Mouse (Mus musculus) G1E (cell line): ENCODE measurements at regions not wholly inside any gene's neighbourhood (a gene's known extent, or its start where the extent isn't known, plus 50 kb on each side); places are given as distances from the start of the nearest gene placed in this dataset.

Experiments
- ATAC-seq: 2 replicates; pipeline ENCODE4 v1.8.0; 2016; ENCODE audit warnings: mild to moderate bottlenecking; ENCODE audit not compliant: insufficient number of reproducible peaks, poor library complexity, low FRiP score, severe bottlenecking; ENCODE audit errors: extremely low read depth
- DNase-seq: peaks from one replicate; pipeline ENCODE4 v3.0.0; 2012; ENCODE audit warnings: low spot score
- H3K27me3 ChIP-seq: 2 replicates; pipeline ENCODE4 v1.6.1; 2012; ENCODE audit warnings: mild to moderate bottlenecking, low read length, inconsistent platforms; ENCODE audit not compliant: insufficient read depth
- H3K36me3 ChIP-seq: replicated peaks from 2 replicates; pipeline ENCODE3; 2012; ENCODE audit warnings: mild to moderate bottlenecking, inconsistent platforms
- H3K4me1 ChIP-seq: 2 replicates; pipeline ENCODE4 v1.6.1; 2012; ENCODE audit warnings: low read depth, low read length, inconsistent platforms, mixed read lengths; ENCODE audit not compliant: insufficient read depth
- H3K4me3 ChIP-seq: 2 replicates; pipeline ENCODE4 v1.5.1; 2012; ENCODE audit warnings: low read depth, mild to moderate bottlenecking, inconsistent platforms, low read length, moderate library complexity, mixed read lengths
- H3K9me3 ChIP-seq: replicated peaks from 2 replicates; pipeline ENCODE4 v1.6.1; 2012; ENCODE audit warnings: inconsistent platforms
- CTCF ChIP-seq: IDR thresholded peaks from 2 replicates; pipeline ENCODE4 v1.5.1; 2012; ENCODE audit warnings: low read depth, low read length, inconsistent platforms, mixed read lengths
- GATA1 ChIP-seq: IDR thresholded peaks from 2 replicates; pipeline ENCODE4 v1.6.1; 2012; ENCODE audit warnings: borderline replicate concordance, low read length, inconsistent platforms, mixed read lengths
- GATA2 ChIP-seq: IDR thresholded peaks from 2 replicates; pipeline ENCODE4 v1.6.1; 2012; ENCODE audit warnings: low read depth, low read length, inconsistent platforms, borderline replicate concordance
- POLR2AphosphoS5 ChIP-seq: IDR thresholded peaks from 2 replicates; pipeline ENCODE4 v1.6.1; 2012; ENCODE audit warnings: low read depth, low read length, inconsistent platforms; ENCODE audit not compliant: insufficient replicate concordance
- TAL1 ChIP-seq: conservative IDR thresholded peaks from 2 replicates; pipeline ENCODE4 v1.6.1; 2012; ENCODE audit warnings: low read depth, low read length, inconsistent platforms, mixed read lengths

DNA sequence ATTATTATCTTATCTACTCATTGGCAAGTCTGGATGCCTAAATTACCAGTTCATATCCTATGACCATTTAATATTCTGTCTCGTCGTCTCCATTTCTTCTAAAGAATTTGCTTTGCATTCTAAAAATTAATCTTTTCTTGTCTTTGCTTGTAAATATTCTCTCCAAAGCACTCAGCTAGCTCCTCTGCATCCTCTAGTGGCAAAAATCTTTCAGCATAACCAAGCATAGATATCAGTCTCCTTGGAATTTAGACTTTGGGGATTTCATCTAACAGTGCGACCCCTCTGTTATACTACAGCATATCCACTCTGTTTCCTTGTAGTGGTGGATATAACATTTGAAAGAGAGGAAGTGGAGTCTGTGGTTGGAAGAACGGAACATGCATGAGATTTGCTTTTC, 292.7 kb downstream of the Cenpc1 start:
- DNase-seq: no peak
- TF ChIP-seq POLR2AphosphoS5 (no peak), GATA1 (no peak), GATA2 (no peak), TAL1 (no peak), CTCF (no peak)
- no peaks in the 10 kb centered on the region for H3K36me3 ChIP-seq
- ATAC-seq: no peak
- H3K4me1 ChIP-seq: no peaks in the 10 kb centered on the region
- H3K27me3 ChIP-seq: no peaks in the 10 kb centered on the region
- H3K9me3 ChIP-seq: no peaks in the 10 kb centered on the region
- no peak overlapping the region for H3K4me3 ChIP-seq

DNA sequence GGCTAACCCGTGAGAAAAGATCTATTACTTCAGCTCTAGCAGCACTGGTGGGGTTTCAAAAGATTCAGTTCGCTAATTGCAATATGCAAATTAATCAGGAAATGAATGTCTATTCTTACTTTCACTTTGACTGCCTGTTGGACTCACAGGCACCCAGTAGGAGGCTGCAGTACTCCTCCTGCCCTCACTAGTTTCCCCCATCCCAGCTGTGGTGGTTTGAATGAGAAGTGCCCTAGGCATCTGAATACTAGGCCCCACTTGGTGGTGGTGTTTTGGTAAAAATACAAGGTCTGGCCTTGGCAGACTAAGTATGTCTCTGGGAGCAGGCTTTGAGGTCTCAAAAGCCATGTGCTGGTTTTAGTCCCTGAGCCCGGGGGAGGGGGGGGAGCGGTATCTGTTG, 293.3 kb downstream of the Cenpc1 start:
- Histone ChIP-seq H3K27me3 (no peaks in the 10 kb centered on the region), H3K36me3 (no peaks in the 10 kb centered on the region), H3K9me3 (no peaks in the 10 kb centered on the region), H3K4me3 (no peak overlapping the region), H3K4me1 (no peaks in the 10 kb centered on the region)
- DNase-seq (no peak), ATAC-seq (peak; percentile 87)
- TF ChIP-seq GATA1 (no peak), TAL1 (no peak), CTCF (no peak), POLR2AphosphoS5 (no peak)

DNA sequence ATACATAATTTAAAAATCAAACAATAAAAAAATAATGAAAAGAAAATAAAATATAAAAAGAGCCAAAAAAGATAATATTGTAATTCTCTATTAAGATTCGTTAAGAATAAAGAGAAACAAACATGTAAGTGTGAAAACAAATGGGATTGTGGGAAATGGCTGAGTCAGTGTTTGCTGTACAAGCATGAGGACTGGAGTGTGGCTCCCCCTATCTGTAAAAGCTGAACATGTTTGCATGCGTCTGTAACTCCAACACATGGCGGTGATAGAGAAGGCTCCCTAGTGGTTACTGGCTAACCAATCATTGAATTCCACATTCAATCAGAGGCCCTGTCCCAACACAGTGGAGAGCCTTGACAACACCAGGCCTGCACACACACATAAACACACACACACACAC, 298.2 kb downstream of the Cenpc1 start:
- Histone ChIP-seq H3K4me1 (no peaks in the 10 kb centered on the region), H3K9me3 (no peaks in the 10 kb centered on the region), H3K36me3 (no peaks in the 10 kb centered on the region), H3K4me3 (no peak overlapping the region), H3K27me3 (no peaks in the 10 kb centered on the region)
- DNase-seq (no peak), ATAC-seq (no peak)
- no peak for TF ChIP-seq GATA1
- TF ChIP-seq POLR2AphosphoS5: no peak
- no peak for TF ChIP-seq TAL1
- TF ChIP-seq CTCF: no peak
- TF ChIP-seq GATA2: no peak

DNA sequence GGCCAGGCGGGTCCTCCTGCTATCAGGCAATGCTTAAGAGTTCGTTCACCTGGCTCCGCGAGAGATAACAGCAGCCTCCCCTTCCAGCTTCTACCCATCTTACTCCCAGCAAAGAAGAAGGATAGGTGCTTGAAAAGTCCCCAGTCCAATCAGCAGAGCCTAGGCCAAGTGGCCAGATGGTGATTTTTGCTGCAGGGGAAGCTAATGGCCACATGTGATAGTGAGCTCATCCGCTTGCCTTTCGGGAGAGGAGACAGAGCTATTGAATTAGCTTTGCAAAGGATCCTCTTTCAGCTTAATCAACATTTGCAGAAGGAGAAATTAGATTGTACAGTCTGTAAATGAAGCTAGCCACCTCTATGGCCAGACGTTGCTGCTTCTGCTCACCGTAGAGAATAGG, 308.7 kb downstream of the Cenpc1 start:
- Histone ChIP-seq H3K9me3 (peaks cover 4% of the 10 kb centered on the region; the same call in 1 of the 2 replicates), H3K4me3 (no peak overlapping the region), H3K27me3 (no peaks in the 10 kb centered on the region), H3K36me3 (no peaks in the 10 kb centered on the region), H3K4me1 (no peaks in the 10 kb centered on the region)
- DNase-seq: no peak
- no peak for ATAC-seq
- TF ChIP-seq GATA2: no peak

DNA sequence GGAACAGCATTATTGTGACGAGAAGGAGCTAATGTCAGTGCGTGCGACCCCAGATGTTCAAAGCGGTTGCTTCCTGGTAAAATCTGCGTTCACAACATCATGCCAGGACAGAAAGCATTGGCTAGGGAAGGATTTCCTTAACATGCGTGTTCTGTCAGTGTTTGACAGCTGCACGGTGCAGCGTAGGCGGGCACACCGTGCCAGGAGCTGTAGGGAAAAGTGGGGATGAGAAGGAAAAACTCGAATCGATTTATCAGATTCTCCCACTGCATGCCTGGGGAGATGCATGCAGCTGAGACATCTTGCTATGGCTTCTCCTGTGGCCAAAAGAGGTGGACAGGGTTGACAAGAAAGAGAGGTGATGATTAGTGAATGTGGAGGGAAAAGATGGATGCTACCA, 311.2 kb downstream of the Cenpc1 start:
- H3K4me3 ChIP-seq: no peak overlapping the region
- ATAC-seq (no peak), DNase-seq (no peak)
- no peaks in the 10 kb centered on the region for H3K36me3 ChIP-seq
- TF ChIP-seq GATA1: no peak
- no peak for TF ChIP-seq CTCF
- no peak for TF ChIP-seq POLR2AphosphoS5
- TF ChIP-seq GATA2: no peak
- TF ChIP-seq TAL1: no peak
- H3K4me1 ChIP-seq: no peaks in the 10 kb centered on the region
- H3K9me3 ChIP-seq: peaks cover 4% of the 10 kb centered on the region; the same call in 1 of the 2 replicates
- H3K27me3 ChIP-seq: no peaks in the 10 kb centered on the region

DNA sequence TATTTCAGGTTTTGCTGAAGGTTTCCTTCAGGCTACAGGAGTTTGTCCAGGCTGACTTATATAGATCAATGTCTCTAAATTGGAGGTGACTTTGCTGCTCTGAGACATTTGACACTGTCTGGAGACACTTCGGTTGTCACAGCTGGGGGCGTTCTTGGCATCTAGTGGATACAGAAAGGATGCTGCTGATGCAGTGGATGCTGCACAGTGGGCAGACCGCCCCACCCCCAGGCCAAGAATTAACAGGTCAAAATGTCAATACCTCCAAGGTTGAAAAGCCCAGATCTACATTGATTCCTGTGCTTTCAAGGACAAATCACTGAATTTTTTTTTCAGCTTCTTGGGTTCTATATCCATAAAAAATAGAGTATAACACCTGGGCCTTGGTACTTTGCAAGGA, 312.3 kb downstream of the Cenpc1 start:
- H3K4me3 ChIP-seq: no peak overlapping the region
- peaks cover 6% of the 10 kb centered on the region; the same call in 1 of the 2 replicates for H3K9me3 ChIP-seq
- no peaks in the 10 kb centered on the region for H3K27me3 ChIP-seq
- H3K36me3 ChIP-seq: no peaks in the 10 kb centered on the region
- DNase-seq (no peak), ATAC-seq (no peak)
- TF ChIP-seq GATA2 (no peak), TAL1 (no peak), GATA1 (no peak), CTCF (no peak), POLR2AphosphoS5 (no peak)
- H3K4me1 ChIP-seq: no peaks in the 10 kb centered on the region

DNA sequence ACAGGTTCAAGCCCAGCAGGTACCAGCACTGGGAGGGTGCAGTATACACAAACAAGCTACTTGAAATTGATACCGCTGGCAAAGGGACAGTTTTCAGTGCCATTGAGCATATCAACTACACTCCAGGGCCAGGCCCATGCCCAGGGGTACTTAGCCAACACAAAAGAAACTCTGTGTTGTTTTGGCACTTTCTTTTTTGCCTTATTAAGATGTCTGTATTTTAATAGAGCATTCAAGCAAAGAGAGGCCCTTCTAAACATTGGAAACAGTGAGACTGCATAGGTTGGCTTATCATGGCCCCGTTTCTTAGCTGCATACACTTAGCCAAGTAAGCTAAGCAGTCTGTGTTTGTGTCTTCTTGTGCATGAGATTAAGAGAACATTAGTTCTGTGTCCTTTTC, 313.7 kb downstream of the Cenpc1 start:
- no peak for TF ChIP-seq CTCF
- TF ChIP-seq TAL1: no peak
- TF ChIP-seq POLR2AphosphoS5: no peak
- Histone ChIP-seq H3K4me3 (no peak overlapping the region), H3K9me3 (peaks cover 6% of the 10 kb centered on the region; the same call in 1 of the 2 replicates), H3K27me3 (no peaks in the 10 kb centered on the region), H3K4me1 (no peaks in the 10 kb centered on the region), H3K36me3 (no peaks in the 10 kb centered on the region)
- ATAC-seq (no peak), DNase-seq (no peak)
